Mouse (Mus musculus) C2C12 (cell line): ENCODE measurements at regions not wholly inside any gene's neighbourhood (a gene's known extent, or its start where the extent isn't known, plus 50 kb on each side); places are given as distances from the start of the nearest gene placed in this dataset.
A peak's percentile ranks its signal among the peaks of the same experiment; 100 is the strongest.
"Not testable (repeated sequence)": the region's sequence is repeated elsewhere in the genome, so short reads cannot be mapped to it uniquely, and the experiment has no call there.

Source experiments
- H3K27me3 ChIP-seq: one replicate; pipeline ENCODE4 v1.6.1; 2011; ENCODE audit not compliant: control insufficient read depth, insufficient read depth, insufficient read length
- H3K36me3 ChIP-seq: one replicate; pipeline ENCODE4 v1.6.1; 2011; ENCODE audit not compliant: control insufficient read depth, insufficient read depth
- H3K4me3 ChIP-seq: one replicate; pipeline ENCODE4 v1.5.1; 2011; ENCODE audit warnings: mild to moderate bottlenecking, control low read depth; ENCODE audit not compliant: poor library complexity, insufficient read depth, severe bottlenecking
- H3K79me2 ChIP-seq: one replicate; pipeline ENCODE4 v1.6.1; 2011; ENCODE audit not compliant: control insufficient read depth, insufficient read depth
- H3K79me3 ChIP-seq: one replicate; pipeline ENCODE4 v1.6.1; 2011; ENCODE audit warnings: low read depth, control low read depth
- H3ac ChIP-seq: one replicate; pipeline ENCODE3; 2011; ENCODE audit warnings: low read depth; ENCODE audit not compliant: control insufficient read depth, insufficient read length

- not testable (repeated sequence) for H3ac ChIP-seq, H3K79me2 ChIP-seq, H3K36me3 ChIP-seq
Observed at GRCm38 (mm10) chr8:20027956-20028355, 124.8 kb downstream of the Gm31371 start.

GRCm38 (mm10) chr8:20030131-20030530, 126.9 kb downstream of the Gm31371 start:
- not testable (repeated sequence) for H3K79me2 ChIP-seq, H3K36me3 ChIP-seq, H3K4me3 ChIP-seq, H3ac ChIP-seq, H3K79me3 ChIP-seq, H3K27me3 ChIP-seq

More at GRCm38 (mm10) chr8:20027956-20028355, 124.8 kb downstream of the Gm31371 start:
- not testable (repeated sequence) for H3K79me3 ChIP-seq, H3K27me3 ChIP-seq, H3K4me3 ChIP-seq

GRCm38 (mm10) chr8:20057626-20058025, 154.4 kb downstream of the Gm31371 start:
- not testable (repeated sequence) for H3K27me3 ChIP-seq, H3K79me3 ChIP-seq, H3K4me3 ChIP-seq, H3K79me2 ChIP-seq, H3ac ChIP-seq, H3K36me3 ChIP-seq

GRCm38 (mm10) chr8:20098121-20098520, 194.9 kb downstream of the Gm31371 start:
- not testable (repeated sequence) for H3K79me3 ChIP-seq, H3K27me3 ChIP-seq, H3K4me3 ChIP-seq, H3K36me3 ChIP-seq, H3K79me2 ChIP-seq, H3ac ChIP-seq

GRCm38 (mm10) chr8:20100241-20100640, 197.0 kb downstream of the Gm31371 start:
- not testable (repeated sequence) for H3K79me2 ChIP-seq, H3K36me3 ChIP-seq, H3ac ChIP-seq, H3K27me3 ChIP-seq, H3K79me3 ChIP-seq, H3K4me3 ChIP-seq

GRCm38 (mm10) chr8:20102374-20102773, 199.2 kb downstream of the Gm31371 start:
- not testable (repeated sequence) for H3ac ChIP-seq, H3K27me3 ChIP-seq, H3K36me3 ChIP-seq, H3K4me3 ChIP-seq, H3K79me3 ChIP-seq, H3K79me2 ChIP-seq

- H3K79me2 ChIP-seq, H3ac ChIP-seq, H3K79me3 ChIP-seq, H3K27me3 ChIP-seq, H3K36me3 ChIP-seq, H3K4me3 ChIP-seq: not testable (repeated sequence)
Observed at GRCm38 (mm10) chr8:20107154-20107553, 204.0 kb downstream of the Gm31371 start.

- H3K79me3 ChIP-seq, H3K79me2 ChIP-seq, H3K36me3 ChIP-seq, H3K27me3 ChIP-seq, H3ac ChIP-seq, H3K4me3 ChIP-seq: not testable (repeated sequence)
Observed at GRCm38 (mm10) chr8:20116785-20117184, 213.6 kb downstream of the Gm31371 start.

GRCm38 (mm10) chr8:20119581-20119980, 216.4 kb downstream of the Gm31371 start:
- not testable (repeated sequence) for H3K27me3 ChIP-seq, H3ac ChIP-seq, H3K79me2 ChIP-seq, H3K36me3 ChIP-seq, H3K79me3 ChIP-seq, H3K4me3 ChIP-seq

- H3K79me2 ChIP-seq, H3K4me3 ChIP-seq, H3K27me3 ChIP-seq, H3K36me3 ChIP-seq, H3K79me3 ChIP-seq, H3ac ChIP-seq: not testable (repeated sequence)
Observed at GRCm38 (mm10) chr8:20120186-20120585, 217.0 kb downstream of the Gm31371 start.

GRCm38 (mm10) chr8:20121391-20121909, 218.3 kb downstream of the Gm31371 start:
- not testable (repeated sequence) for H3K79me3 ChIP-seq, H3ac ChIP-seq, H3K4me3 ChIP-seq

GRCm38 (mm10) chr8:20122067-20122925, 219.1 kb downstream of the Gm31371 start:
- H3K27me3 ChIP-seq, H3K79me3 ChIP-seq, H3ac ChIP-seq, H3K79me2 ChIP-seq, H3K36me3 ChIP-seq: not testable (repeated sequence)
- H3K4me3 ChIP-seq: peak overlapping the region; percentile 50

More at GRCm38 (mm10) chr8:20121391-20121909, 218.3 kb downstream of the Gm31371 start:
- not testable (repeated sequence) for H3K27me3 ChIP-seq, H3K79me2 ChIP-seq, H3K36me3 ChIP-seq
